Mouse (Mus musculus) kidney, postnatal 0 days (tissue): ENCODE measurements at regions not wholly inside any gene's neighbourhood (a gene's known extent, or its start where the extent isn't known, plus 50 kb on each side); places are given as distances from the start of the nearest gene placed in this dataset.
A peak's percentile ranks its signal among the peaks of the same experiment; 100 is the strongest.

Source experiments
- ATAC-seq: fragments of 200-750 bp; cut with Nextera tagmentation; replicated peaks from 2 replicates; pipeline ENCODE4 v1.8.0; 2017; ENCODE audit warnings: low read depth, moderate number of reproducible peaks, moderate TSS enrichment, moderate library complexity; ENCODE audit not compliant: low FRiP score
- DNase-seq: peaks from one replicate; pipeline ENCODE4 v3.0.0-alpha.2; 2016; ENCODE audit warnings: low spot score
- H3K27ac ChIP-seq: fragments of 300-500 bp; sonication (generic); 2 replicates; pipeline ENCODE4 v1.5.1; 2014; ENCODE audit warnings: mild to moderate bottlenecking
- H3K27me3 ChIP-seq: fragments of 300-500 bp; sonication (generic); 2 replicates; pipeline ENCODE4 v1.6.1; 2014; ENCODE audit warnings: low read length, mixed read lengths; ENCODE audit not compliant: insufficient read depth
- H3K36me3 ChIP-seq: fragments of 300-500 bp; sonication (generic); 2 replicates; pipeline ENCODE4 v1.6.1; 2014; ENCODE audit warnings: low read length, mixed read lengths; ENCODE audit not compliant: insufficient read depth
- H3K4me1 ChIP-seq: fragments of 300-500 bp; sonication (generic); replicated peaks from 2 replicates; pipeline ENCODE4 v1.6.1; 2014; ENCODE audit warnings: antibody characterized with exemption, low read length, mixed read lengths; ENCODE audit not compliant: insufficient read depth
- H3K4me2 ChIP-seq: fragments of 300-500 bp; sonication (generic); 2 replicates; pipeline ENCODE4 v1.6.1; 2014; ENCODE audit warnings: mild to moderate bottlenecking, low read length, moderate library complexity, mixed read lengths
- H3K4me3 ChIP-seq: fragments of 300-500 bp; sonication (generic); replicated peaks from 2 replicates; pipeline ENCODE4 v1.5.1; 2014; ENCODE audit warnings: low read depth, low read length
- H3K9ac ChIP-seq: fragments of 300-500 bp; sonication (generic); 2 replicates; pipeline ENCODE4 v1.6.1; 2014; ENCODE audit warnings: low read depth, low read length
- H3K9me3 ChIP-seq: fragments of 300-500 bp; sonication (generic); replicated peaks from 2 replicates; pipeline ENCODE4 v1.6.1; 2016; ENCODE audit warnings: low read length, inconsistent platforms, mixed read lengths
- CTCF ChIP-seq: IDR thresholded peaks from 2 replicates; pipeline ENCODE4 v1.5.1; 2016; ENCODE audit warnings: antibody characterized with exemption, low read depth, mild to moderate bottlenecking, moderate library complexity
- WGBS: fragments of 180-500 bp; shearing (Covaris S2); extraction: QIAGEN DNeasy Blood & Tissue Kit; methylation state at CpG from one replicate; pipeline ENCODE4 v1.1.7; 2014; 5-methylcytosine and 5-hydroxymethylcytosine counted together

- no peaks in the 10 kb centered on the region for H3K27me3 ChIP-seq
- no peak for TF ChIP-seq CTCF
- 22% methylated on average over 4 of the region's 4 CpGs for WGBS
- no peak for ATAC-seq
- peaks cover 18% of the 10 kb centered on the region; the same call in 1 of the 2 replicates for H3K4me1 ChIP-seq
- no peaks in the 10 kb centered on the region for H3K9me3 ChIP-seq
- peak; percentile 80 for DNase-seq
- H3K4me3 ChIP-seq = no peak overlapping the region
- no peak overlapping the region for H3K4me2 ChIP-seq
- H3K36me3 ChIP-seq = no peaks in the 10 kb centered on the region
- 0 out of 2 replicates have a peak overlapping the region, but pooled peaks have one; percentile 54 for H3K27ac ChIP-seq
- no peak overlapping the region for H3K9ac ChIP-seq
These were observed 141.5 kb upstream of the Gmds start for GRCm38 (mm10) chr13:32480029-32480428.

- Histone ChIP-seq H3K36me3 (no peaks in the 10 kb centered on the region), H3K9ac (no peak overlapping the region), H3K27me3 (no peaks in the 10 kb centered on the region), H3K9me3 (no peaks in the 10 kb centered on the region), H3K4me1 (peaks cover 18% of the 10 kb centered on the region; the same call in 1 of the 2 replicates), H3K4me2 (no peak overlapping the region), H3K4me3 (no peak overlapping the region), H3K27ac (peak overlapping the region; percentile 76)
- peak; percentile 82 for DNase-seq
- WGBS = 55% methylated on average over 8 of the region's 8 CpGs
- peak; percentile 96 for ATAC-seq
- TF ChIP-seq CTCF = no peak
These were observed 140.7 kb upstream of the Gmds start for GRCm38 (mm10) chr13:32479118-32479818.

GRCm38 (mm10) chr13:32465787-32466186 lies 127.2 kb upstream of the Gmds start:
- DNase-seq = no peak
- no peaks in the 10 kb centered on the region for H3K9me3 ChIP-seq

GRCm38 (mm10) chr13:32465041-32465682 lies 126.6 kb upstream of the Gmds start:
- Histone ChIP-seq H3K27ac (no peak overlapping the region), H3K4me2 (no peak overlapping the region), H3K9me3 (no peaks in the 10 kb centered on the region), H3K27me3 (no peaks in the 10 kb centered on the region), H3K9ac (no peak overlapping the region), H3K36me3 (no peaks in the 10 kb centered on the region), H3K4me1 (no peaks in the 10 kb centered on the region), H3K4me3 (no peak overlapping the region)
- ATAC-seq (no peak), DNase-seq (no peak)
- 88% methylated on average over 6 of the region's 6 CpGs for WGBS
- TF ChIP-seq CTCF = 0 out of 2 replicates have a peak, but pooled peaks have one; percentile 6

More at GRCm38 (mm10) chr13:32465787-32466186, 127.2 kb upstream of the Gmds start:
- no peak for TF ChIP-seq CTCF
- Histone ChIP-seq H3K4me1 (no peaks in the 10 kb centered on the region), H3K4me2 (no peak overlapping the region), H3K9ac (no peak overlapping the region), H3K36me3 (no peaks in the 10 kb centered on the region), H3K4me3 (no peak overlapping the region), H3K27ac (0 out of 2 replicates have a peak overlapping the region, but pooled peaks have one; percentile 13), H3K27me3 (no peaks in the 10 kb centered on the region)
- 0 out of 2 replicates have a peak, but pooled peaks have one; percentile 40 for ATAC-seq
- WGBS = 28% methylated on average over 5 of the region's 5 CpGs

GRCm38 (mm10) chr13:32454419-32455146 lies 116.0 kb upstream of the Gmds start:
- TF ChIP-seq CTCF = no peak

More at GRCm38 (mm10) chr13:32454419-32455146, 116.0 kb upstream of the Gmds start:
- Histone ChIP-seq H3K27me3 (no peaks in the 10 kb centered on the region), H3K4me1 (no peaks in the 10 kb centered on the region), H3K27ac (no peak overlapping the region), H3K4me3 (no peak overlapping the region), H3K9ac (no peak overlapping the region), H3K4me2 (no peak overlapping the region), H3K36me3 (no peaks in the 10 kb centered on the region), H3K9me3 (no peaks in the 10 kb centered on the region)
- 28% methylated on average over 11 of the region's 11 CpGs for WGBS
- DNase-seq (peak; percentile 44), ATAC-seq (no peak)
